Mouse (Mus musculus) liver, embryonic 14.5 days (tissue): ENCODE results near the gene Gtdc1.

Experiments
- CTCF ChIP-seq: IDR thresholded peaks from 2 replicates; pipeline ENCODE4 v1.5.1; 2016; ENCODE audit warnings: antibody characterized with exemption, low read depth, control low read depth
- EP300 ChIP-seq: IDR thresholded peaks from 2 replicates; pipeline ENCODE4 v1.6.1; 2016; ENCODE audit warnings: antibody characterized with exemption, low read depth

GRCm38 (mm10) chr2:44926167-44926682, 1.2 kb downstream of the Gtdc1 start:
- TF ChIP-seq CTCF = no peak
- no peak for TF ChIP-seq EP300
